Mouse (Mus musculus): Measurements from ENCODE around the gene Khsrp. TPM values are rescaled to one million over a fixed set of nuclear protein-coding genes. Genes with fewer than 3 reads are reported as not detected.

Gene Khsrp
- polyA plus RNA-seq, 1 experiment, result 112 TPM

DNA sequence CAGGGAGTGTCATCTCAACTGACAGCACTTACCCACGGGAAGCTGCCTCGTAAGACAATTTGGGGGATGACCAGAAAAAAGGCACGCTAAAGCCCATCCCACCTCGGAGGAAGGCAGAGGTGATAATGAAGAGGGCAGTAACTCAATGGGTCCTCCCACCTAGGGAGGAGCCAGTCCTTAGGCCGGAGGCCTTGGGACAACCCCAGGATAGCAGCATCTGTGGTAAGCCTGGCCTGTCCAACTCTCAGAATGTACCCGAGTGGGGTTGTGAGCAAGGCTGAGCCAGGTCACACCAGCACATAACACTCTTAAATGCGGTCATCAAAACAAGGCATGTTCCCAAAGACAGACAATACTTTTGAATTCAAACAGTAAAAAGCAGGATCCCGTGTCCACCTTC is 1.6 kb downstream of the Khsrp start:
- DNase-seq (ENCODE audit: low read depth), result no peak

DNA sequence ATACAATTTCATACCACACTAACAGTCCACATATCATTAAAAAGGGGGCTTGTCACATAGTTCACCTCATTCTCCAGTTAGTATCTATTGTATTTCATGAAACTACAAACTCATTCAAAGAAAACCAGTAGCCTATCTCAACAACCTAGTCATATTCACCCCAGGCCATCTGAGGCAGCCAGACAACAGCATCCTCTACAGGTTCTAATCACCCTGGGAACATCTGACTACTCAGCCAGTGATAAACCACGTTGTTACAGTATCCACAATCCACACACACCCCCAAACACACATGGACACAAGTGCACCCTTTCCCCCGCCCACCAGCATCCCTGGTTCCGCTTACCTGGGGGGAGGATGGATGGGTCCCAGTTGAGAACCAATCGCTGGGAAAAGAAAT is 3.9 kb downstream of the Khsrp start:
- TF ChIP-seq POLR2A (IDR thresholded peaks at IDR 0.05; ENCODE audit: borderline replicate concordance, extremely low read depth, insufficient read depth, insufficient read length, poor library complexity, severe bottlenecking) (no peak), CTCF (IDR thresholded peaks at IDR 0.05; ENCODE audit: borderline replicate concordance, extremely low read depth, insufficient read depth, insufficient read length) (no peak)
- no peak for DNase-seq (ENCODE audit: low read depth)

More for the DNA sequence above, 1.6 kb downstream of the Khsrp start:
- TF ChIP-seq CTCF (IDR thresholded peaks at IDR 0.05; ENCODE audit: borderline replicate concordance, extremely low read depth, insufficient read depth, insufficient read length) (no peak), POLR2A (IDR thresholded peaks at IDR 0.05; ENCODE audit: borderline replicate concordance, extremely low read depth, insufficient read depth, insufficient read length, poor library complexity, severe bottlenecking) (no peak)

DNA sequence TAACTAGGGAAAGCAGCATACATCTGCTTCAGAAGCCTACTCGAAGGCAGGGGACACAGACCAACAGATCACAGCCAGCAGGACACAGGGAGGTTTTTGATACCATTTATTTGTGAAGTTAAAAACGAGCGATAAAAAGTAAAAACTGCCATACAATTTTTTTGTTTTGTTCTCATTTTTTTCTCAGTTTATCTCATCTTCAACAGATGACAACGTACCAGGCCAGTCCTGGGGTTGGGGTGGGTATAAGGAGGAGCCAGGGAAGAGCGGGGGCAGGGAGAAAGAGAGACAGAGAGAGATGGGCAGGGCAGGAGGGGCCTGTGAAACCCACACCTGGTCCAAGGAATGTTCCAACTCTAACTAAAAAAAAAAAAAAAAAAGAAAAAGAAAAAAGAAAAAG is 10.4 kb downstream of the Khsrp start:
- DNase-seq (ENCODE audit: low read depth), result no peak
- TF ChIP-seq POLR2A (IDR thresholded peaks at IDR 0.05; ENCODE audit: borderline replicate concordance, extremely low read depth, insufficient read depth, insufficient read length, poor library complexity, severe bottlenecking) (no peak), CTCF (IDR thresholded peaks at IDR 0.05; ENCODE audit: borderline replicate concordance, extremely low read depth, insufficient read depth, insufficient read length) (no peak)

DNA sequence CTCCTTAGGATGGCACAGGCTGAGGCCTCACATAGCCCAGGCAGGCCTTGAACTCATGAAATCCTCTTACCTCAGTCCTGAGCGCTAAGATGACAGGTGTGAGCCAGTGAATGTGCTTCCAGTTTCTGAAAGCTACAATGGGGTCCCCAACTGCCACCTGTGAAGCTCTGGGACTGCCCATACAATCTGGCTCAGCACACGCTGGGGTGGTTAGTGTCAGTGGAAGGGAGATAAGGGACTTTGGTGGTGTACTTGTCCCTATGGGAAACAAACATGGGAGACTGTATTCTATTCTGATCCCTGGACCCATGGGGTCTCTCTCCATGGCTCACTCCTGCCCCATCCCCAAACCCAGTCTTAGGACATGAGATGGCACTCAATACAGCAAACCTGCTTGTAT is 11.6 kb downstream of the Khsrp start:
- DNase-seq (ENCODE audit: low read depth), result no peak
- TF ChIP-seq CTCF (IDR thresholded peaks at IDR 0.05; ENCODE audit: borderline replicate concordance, extremely low read depth, insufficient read depth, insufficient read length) (no peak), POLR2A (IDR thresholded peaks at IDR 0.05; ENCODE audit: borderline replicate concordance, extremely low read depth, insufficient read depth, insufficient read length, poor library complexity, severe bottlenecking) (no peak)

DNA sequence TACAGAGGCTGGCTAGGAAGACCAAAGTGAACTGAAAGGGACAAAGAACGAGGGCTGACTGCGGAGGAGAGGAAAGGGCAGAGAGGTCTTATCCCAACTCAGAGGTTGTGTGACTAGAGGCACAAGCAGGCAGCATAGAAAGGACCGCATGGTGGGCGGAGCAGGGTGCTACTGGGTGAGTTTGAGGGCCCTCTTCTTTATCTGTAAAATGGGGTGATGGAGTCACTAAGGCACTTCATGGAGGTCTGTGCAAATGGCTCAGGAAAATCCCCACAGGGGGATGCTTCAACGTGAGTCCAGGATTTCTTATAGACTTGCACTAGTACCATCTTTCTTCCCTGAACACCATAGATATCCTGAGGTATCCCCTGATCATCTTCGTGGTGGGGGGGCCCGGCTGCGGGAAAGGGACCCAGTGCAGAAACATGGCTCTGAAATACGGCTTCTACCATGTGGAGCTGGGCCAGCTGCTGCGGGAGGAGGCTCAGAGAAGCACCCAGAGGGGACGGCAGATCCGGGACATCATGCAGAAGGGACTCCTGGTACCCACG is 19.0 kb downstream of the Khsrp start:
- DNase-seq (ENCODE audit: low read depth), result no peak
- TF ChIP-seq CTCF (IDR thresholded peaks at IDR 0.05; ENCODE audit: borderline replicate concordance, extremely low read depth, insufficient read depth, insufficient read length), result no peak

DNA sequence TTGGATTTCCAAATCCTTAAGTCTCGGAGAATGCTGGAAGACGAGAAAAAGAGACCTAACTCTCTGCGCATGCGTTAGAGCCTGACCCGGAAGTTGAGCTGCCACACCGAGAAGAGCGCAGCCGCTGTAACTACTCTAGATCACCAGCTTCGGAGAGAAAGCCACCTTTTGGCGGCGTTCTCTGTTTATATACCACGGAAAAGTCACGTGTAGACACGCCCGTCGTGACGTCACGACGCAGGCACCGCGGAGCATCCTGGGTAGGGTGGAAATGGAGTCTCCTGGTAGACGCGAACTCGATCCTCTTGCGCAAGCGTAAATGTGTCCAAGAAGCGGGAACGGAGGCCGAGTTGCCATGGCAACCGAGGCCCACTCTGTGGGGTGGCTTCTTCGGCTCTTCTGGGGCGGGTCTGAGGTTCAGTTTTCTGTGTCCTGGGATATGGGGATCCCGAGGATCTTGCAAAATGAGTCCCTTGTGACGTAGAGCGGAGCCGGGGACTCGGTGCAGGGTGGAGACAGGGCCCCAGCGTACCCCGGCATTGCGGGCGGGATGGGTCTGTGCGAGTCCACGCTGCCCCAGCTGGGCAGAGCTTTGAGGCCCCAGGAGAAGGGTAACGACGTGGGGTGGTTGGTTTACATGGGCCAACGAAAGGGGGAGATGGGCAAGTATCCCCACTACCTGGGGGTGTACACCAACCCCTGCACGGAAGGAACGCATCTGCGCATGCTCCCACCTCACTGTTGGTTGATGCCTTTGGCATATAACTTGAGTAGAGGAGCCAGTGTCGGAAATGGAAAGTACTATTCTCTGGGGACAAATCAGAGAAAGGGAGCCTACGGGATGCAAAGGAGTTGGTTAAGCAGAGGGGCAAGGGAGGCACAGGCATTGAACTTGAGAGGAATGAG is 19.8 kb downstream of the Khsrp start, which contains the start of the genes Gtf2f1 and Gm17949:
Gene Gtf2f1 (minus strand): TSS at position 53 of the 906 bp plus-strand sequence.
Gene Gm17949 (plus strand): TSS at position 234 of the 906 bp plus-strand sequence.
- peak; percentile 100 for DNase-seq (ENCODE audit: low read depth)
- TF ChIP-seq CTCF (IDR thresholded peaks at IDR 0.05; ENCODE audit: borderline replicate concordance, extremely low read depth, insufficient read depth, insufficient read length), result no peak
- TF ChIP-seq POLR2A (IDR thresholded peaks at IDR 0.05; ENCODE audit: borderline replicate concordance, extremely low read depth, insufficient read depth, insufficient read length, poor library complexity, severe bottlenecking), result peak; percentile 88; the same call in 1 of the 2 replicates

DNA sequence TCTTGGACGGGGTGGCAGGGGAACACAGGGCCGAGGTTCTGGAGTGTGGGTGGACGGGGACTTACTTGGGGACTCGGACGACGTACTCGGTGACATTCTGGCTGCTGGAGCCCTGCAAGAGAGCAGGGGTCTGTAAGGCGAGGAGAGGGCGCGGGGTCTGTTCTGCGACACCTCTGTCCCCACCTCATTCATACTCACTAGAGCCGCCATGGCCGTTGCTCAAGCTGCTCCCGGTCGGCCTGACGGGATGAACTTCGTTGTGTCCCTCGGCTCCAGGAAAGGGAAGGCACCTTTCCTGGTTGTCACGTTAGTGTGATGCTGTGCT is 20.4 kb downstream of the Khsrp start:
- TF ChIP-seq CTCF (IDR thresholded peaks at IDR 0.05; ENCODE audit: borderline replicate concordance, extremely low read depth, insufficient read depth, insufficient read length) (no peak), POLR2A (IDR thresholded peaks at IDR 0.05; ENCODE audit: borderline replicate concordance, extremely low read depth, insufficient read depth, insufficient read length, poor library complexity, severe bottlenecking) (no peak)
- DNase-seq (ENCODE audit: low read depth), result no peak

DNA sequence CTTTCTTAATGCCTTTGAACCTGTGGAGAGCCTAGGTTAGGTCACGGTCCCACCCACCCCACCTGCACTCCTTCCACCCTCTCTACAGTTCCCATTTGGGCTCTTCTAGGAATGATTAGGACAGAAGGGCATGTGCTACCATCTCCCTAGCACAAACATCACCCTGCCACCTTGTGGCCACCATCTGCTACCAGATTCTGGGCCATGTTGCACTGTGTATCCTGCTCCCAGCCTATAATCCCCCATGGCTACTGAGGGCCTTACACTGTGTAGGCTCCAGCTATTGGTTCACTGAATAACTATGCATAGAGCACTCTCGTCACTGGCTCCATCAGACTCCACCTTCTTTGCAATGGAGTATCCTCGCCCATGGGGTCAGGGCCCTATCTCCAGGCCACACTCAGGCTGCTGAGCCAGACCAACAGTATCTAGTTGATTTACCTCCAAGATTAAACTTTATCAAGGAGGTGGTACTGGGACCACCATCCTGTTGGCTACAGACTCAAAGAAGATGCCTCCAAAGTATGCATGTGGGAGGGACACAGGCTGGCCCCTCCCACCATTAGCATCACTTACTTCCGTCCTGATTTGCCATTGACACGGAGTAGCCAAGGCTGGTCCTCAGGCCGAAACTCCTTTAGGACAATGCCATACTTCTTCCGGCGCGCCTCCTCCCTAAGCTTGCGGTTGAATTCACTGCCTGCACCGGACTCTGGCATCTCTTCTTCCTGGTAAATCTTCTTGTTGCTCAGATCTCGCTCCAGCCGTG is 24.0 kb downstream of the Khsrp start:
- no peak for DNase-seq (ENCODE audit: low read depth)
- TF ChIP-seq CTCF (IDR thresholded peaks at IDR 0.05; ENCODE audit: borderline replicate concordance, extremely low read depth, insufficient read depth, insufficient read length) (peak; percentile 26; the same call in 1 of the 2 replicates), POLR2A (IDR thresholded peaks at IDR 0.05; ENCODE audit: borderline replicate concordance, extremely low read depth, insufficient read depth, insufficient read length, poor library complexity, severe bottlenecking) (no peak)

DNA sequence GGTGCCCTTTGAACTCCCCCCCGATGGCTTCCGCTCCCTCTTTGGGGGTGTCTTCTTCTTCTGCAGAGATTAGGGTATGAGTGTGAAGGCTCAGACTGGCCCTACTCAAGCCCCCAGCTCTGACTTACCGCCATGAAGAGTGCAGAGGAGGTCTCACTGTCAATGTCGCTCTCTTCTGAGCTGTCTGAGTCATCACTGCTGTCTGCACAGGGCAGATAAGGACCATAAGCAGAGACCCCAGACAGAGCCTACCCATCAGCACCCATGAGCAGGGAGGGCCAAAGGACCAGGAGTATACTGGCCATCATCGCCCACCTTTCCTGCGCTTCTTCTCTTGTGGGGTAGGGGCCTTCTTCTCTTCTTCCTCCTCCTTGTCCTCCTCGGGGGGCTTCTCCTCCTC is 27.3 kb downstream of the Khsrp start:
- no peak for DNase-seq (ENCODE audit: low read depth)
- TF ChIP-seq POLR2A (IDR thresholded peaks at IDR 0.05; ENCODE audit: borderline replicate concordance, extremely low read depth, insufficient read depth, insufficient read length, poor library complexity, severe bottlenecking) (no peak), CTCF (IDR thresholded peaks at IDR 0.05; ENCODE audit: borderline replicate concordance, extremely low read depth, insufficient read depth, insufficient read length) (no peak)

DNA sequence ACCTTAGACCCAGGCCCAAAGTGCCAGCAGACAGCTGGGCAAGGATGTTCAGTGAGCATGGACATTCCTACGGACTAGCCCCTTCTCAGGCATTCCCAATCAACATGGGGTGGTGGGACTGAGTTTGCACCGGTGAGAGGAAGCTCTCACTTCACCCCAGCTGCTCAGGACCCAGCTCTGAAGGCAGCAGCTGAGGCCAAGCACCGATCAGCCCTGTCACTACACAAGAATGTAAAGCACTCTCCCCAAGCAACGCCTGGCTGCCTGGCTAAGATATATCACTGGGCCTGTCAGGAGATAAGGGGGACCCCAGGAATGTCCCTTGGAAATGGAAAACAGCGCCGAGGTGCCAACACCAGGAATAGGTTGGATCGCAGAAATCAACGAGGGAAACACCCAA is 30.1 kb downstream of the Khsrp start:
- TF ChIP-seq POLR2A (IDR thresholded peaks at IDR 0.05; ENCODE audit: borderline replicate concordance, extremely low read depth, insufficient read depth, insufficient read length, poor library complexity, severe bottlenecking) (no peak), CTCF (IDR thresholded peaks at IDR 0.05; ENCODE audit: borderline replicate concordance, extremely low read depth, insufficient read depth, insufficient read length) (no peak)
- no peak for DNase-seq (ENCODE audit: low read depth)

DNA sequence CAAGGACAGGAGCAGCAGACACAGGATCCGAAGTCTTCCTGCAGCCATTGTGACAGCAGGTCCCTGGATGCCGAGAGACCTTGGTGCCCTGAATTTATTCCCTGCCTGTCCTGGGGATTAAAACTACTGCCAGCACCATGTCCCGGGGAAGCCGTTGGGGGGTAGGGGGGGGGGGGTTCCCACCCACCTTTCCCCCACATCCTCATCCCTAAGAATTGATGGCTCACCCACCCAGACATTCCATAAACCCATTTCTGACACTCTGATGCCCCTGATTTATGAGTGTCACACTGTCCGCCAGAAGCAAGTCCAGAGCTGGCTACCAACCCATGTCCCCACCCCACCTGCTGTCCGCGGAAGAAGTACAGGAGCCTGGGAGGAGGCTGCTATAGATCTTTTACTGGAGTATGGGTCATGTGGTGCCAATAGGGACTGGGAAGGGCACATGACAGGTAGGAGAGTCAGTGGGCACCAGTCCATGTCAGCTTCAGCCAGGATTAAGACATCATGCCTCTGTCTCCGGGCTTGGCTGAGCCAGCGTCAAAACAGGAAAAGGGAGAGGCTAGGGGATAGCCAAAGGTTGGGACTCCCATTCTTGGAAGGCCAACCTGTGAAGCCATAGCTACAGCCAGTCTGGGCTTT is 31.2 kb downstream of the Khsrp start, which contains the start of gene Pspn:
Gene Pspn (minus strand): TSS at position 51 of the 642 bp plus-strand sequence.
- no peak for TF ChIP-seq CTCF (IDR thresholded peaks at IDR 0.05; ENCODE audit: borderline replicate concordance, extremely low read depth, insufficient read depth, insufficient read length)
- DNase-seq (ENCODE audit: low read depth), result no peak

All from brain, embryonic 14.5 days (tissue).